Mouse (Mus musculus) cortical plate, adult 2 months (tissue): ENCODE measurements at regions not wholly inside any gene's neighbourhood (a gene's known extent, or its start where the extent isn't known, plus 50 kb on each side); places are given as distances from the start of the nearest gene placed in this dataset.

ENCODE experiments used
- H3K27ac ChIP-seq: fragments of 200-500 bp; 2 replicates; pipeline ENCODE4 v1.5.1; 2012; ENCODE audit warnings: low read length, control low read depth, inconsistent platforms; ENCODE audit not compliant: insufficient read depth
- H3K4me1 ChIP-seq: fragments of 200-500 bp; 2 replicates; pipeline ENCODE4 v1.6.1; 2011; ENCODE audit warnings: low read length; ENCODE audit not compliant: control insufficient read depth, insufficient read depth
- H3K4me3 ChIP-seq: fragments of 200-500 bp; 2 replicates; pipeline ENCODE4 v1.5.1; 2011; ENCODE audit warnings: mild to moderate bottlenecking, low read length, control low read depth; ENCODE audit not compliant: insufficient read depth
- CTCF ChIP-seq: fragments of 200-500 bp; IDR thresholded peaks from 2 replicates; pipeline ENCODE4 v1.5.1; 2011; ENCODE audit warnings: mild to moderate bottlenecking, control low read depth, low read length; ENCODE audit not compliant: insufficient read depth; ENCODE audit errors: extremely low read depth
- POLR2A ChIP-seq: fragments of 200-500 bp; IDR thresholded peaks from 2 replicates; pipeline ENCODE4 v1.6.1; 2011; ENCODE audit warnings: mild to moderate bottlenecking, low read length, control low read depth; ENCODE audit not compliant: insufficient read depth; ENCODE audit errors: extremely low read depth

GRCm38 (mm10) chr4:142465226-142465625 lies 226.0 kb upstream of the Kazn start:
- Histone ChIP-seq H3K4me1 (peaks cover under 1% of the 10 kb centered on the region; the same call in 1 of the 2 replicates), H3K4me3 (no peak overlapping the region), H3K27ac (no peak overlapping the region)
- no peak for TF ChIP-seq POLR2A
- no peak for TF ChIP-seq CTCF

DNA sequence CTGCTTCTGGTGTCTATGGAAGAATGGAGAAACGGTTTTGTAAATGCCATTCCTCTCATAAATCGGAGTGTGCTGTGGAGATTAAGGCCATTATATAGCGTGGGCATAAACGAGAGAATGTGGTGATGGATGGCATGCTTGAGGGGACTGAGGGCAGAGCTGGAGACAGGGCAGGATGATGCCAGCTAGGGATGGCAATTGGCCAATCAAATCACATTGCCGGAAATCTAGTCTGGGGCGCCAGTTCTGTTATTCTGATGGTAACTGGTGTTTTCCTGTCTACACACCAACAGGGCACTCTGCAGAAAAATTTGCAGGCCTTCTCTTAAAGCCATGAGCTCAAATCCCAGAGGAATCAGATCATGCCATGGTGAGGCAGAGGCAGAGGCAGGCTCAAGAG lies 224.9 kb upstream of the Kazn start:
- no peak overlapping the region for H3K4me3 ChIP-seq
- TF ChIP-seq CTCF, result no peak
- TF ChIP-seq POLR2A, result no peak
- no peaks in the 10 kb centered on the region for H3K4me1 ChIP-seq
- no peak overlapping the region for H3K27ac ChIP-seq

- Histone ChIP-seq H3K4me1 (no peaks in the 10 kb centered on the region), H3K27ac (no peak overlapping the region), H3K4me3 (no peak overlapping the region)
- TF ChIP-seq POLR2A (no peak), CTCF (no peak)
Observed at GRCm38 (mm10) chr4:142460468-142461086, 221.4 kb upstream of the Kazn start.

- Histone ChIP-seq H3K27ac (no peak overlapping the region), H3K4me3 (no peak overlapping the region), H3K4me1 (peaks cover 2% of the 10 kb centered on the region; the same call in 1 of the 2 replicates)
- no peak for TF ChIP-seq CTCF
- no peak for TF ChIP-seq POLR2A
Observed at GRCm38 (mm10) chr4:142452614-142453013, 213.4 kb upstream of the Kazn start.

- H3K27ac ChIP-seq, result no peak overlapping the region
- TF ChIP-seq CTCF (no peak), POLR2A (no peak)
- no peak overlapping the region for H3K4me3 ChIP-seq
- peaks cover 3% of the 10 kb centered on the region; the same call in 1 of the 2 replicates for H3K4me1 ChIP-seq
Observed at GRCm38 (mm10) chr4:142450884-142451283, 211.7 kb upstream of the Kazn start.

DNA sequence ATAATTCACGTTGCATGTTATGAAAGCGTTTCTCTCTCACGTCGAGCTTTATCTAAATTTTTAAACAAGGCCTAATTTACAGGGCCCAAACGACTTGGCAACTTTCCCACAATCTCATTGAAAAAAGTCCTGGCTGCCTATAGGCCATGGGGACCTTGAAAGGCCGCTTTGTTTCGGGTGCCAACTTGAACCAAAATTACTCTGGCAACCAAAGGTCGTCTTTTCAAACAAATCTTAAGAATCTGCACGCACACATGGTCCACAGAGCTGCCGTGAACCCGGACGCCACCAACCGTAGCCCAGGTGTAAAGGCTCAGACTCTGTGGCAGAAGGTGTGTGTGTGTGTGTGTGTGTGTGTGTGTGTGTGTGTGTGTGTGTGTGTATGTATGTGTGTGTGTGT lies 210.5 kb upstream of the Kazn start:
- TF ChIP-seq CTCF, result no peak
- no peak for TF ChIP-seq POLR2A
- Histone ChIP-seq H3K4me3 (no peak overlapping the region), H3K27ac (no peak overlapping the region), H3K4me1 (peaks cover 3% of the 10 kb centered on the region; the same call in 1 of the 2 replicates)

- no peak overlapping the region for H3K27ac ChIP-seq
- no peak for TF ChIP-seq POLR2A
- no peak for TF ChIP-seq CTCF
- no peak overlapping the region for H3K4me3 ChIP-seq
- H3K4me1 ChIP-seq, result peaks cover 3% of the 10 kb centered on the region; the same call in 1 of the 2 replicates
Observed at GRCm38 (mm10) chr4:142449198-142449702, 210.0 kb upstream of the Kazn start.

- H3K4me3 ChIP-seq, result no peak overlapping the region
- peaks cover 3% of the 10 kb centered on the region; the same call in 1 of the 2 replicates for H3K4me1 ChIP-seq
- TF ChIP-seq CTCF, result no peak
- TF ChIP-seq POLR2A, result no peak
- no peak overlapping the region for H3K27ac ChIP-seq
Observed at GRCm38 (mm10) chr4:142447529-142447928, 208.3 kb upstream of the Kazn start.

GRCm38 (mm10) chr4:142441045-142441444 lies 201.8 kb upstream of the Kazn start:
- H3K4me1 ChIP-seq, result peaks cover 9% of the 10 kb centered on the region
- TF ChIP-seq POLR2A (no peak), CTCF (no peak)
- H3K4me3 ChIP-seq, result no peak overlapping the region
- no peak overlapping the region for H3K27ac ChIP-seq
